Mouse (Mus musculus): Measurements from ENCODE around the gene Scn4a. TPM values are rescaled to one million over a fixed set of nuclear protein-coding genes. Genes with fewer than 3 reads are reported as not detected.

Gene Scn4a
- polyA plus RNA-seq, 1 experiment from 2014 or later = not detected

- 92% methylated on average over 8 of the region's 8 CpGs for WGBS
- Histone ChIP-seq H3K9me3 (no peaks in the 10 kb centered on the region), H3K4me1 (peaks cover 35% of the 10 kb centered on the region), H3K4me3 (no peak overlapping the region), H3K27me3 (ENCODE audit: poor library complexity, severe bottlenecking) (no peaks in the 10 kb centered on the region), H3K27ac (no peak overlapping the region), H3K36me3 (replicated peaks) (no peaks in the 10 kb centered on the region)
- no peak for DNase-seq (ENCODE audit: extremely low spot score, low spot score)
Observed at GRCm38 (mm10) chr11:106326475-106326874, 26.6 kb downstream of the Scn4a start.

- Histone ChIP-seq H3K4me1 (peaks cover 35% of the 10 kb centered on the region), H3K27me3 (ENCODE audit: poor library complexity, severe bottlenecking) (no peaks in the 10 kb centered on the region), H3K4me3 (no peak overlapping the region), H3K27ac (peak overlapping the region; percentile 11; the same call in 1 of the 2 replicates), H3K9me3 (no peaks in the 10 kb centered on the region), H3K36me3 (replicated peaks) (no peaks in the 10 kb centered on the region)
- WGBS = 77% methylated on average over 8 of the region's 8 CpGs
- peak; percentile 36 for DNase-seq (ENCODE audit: extremely low spot score, low spot score)
Observed at GRCm38 (mm10) chr11:106325566-106326206, 27.4 kb downstream of the Scn4a start.

GRCm38 (mm10) chr11:106324858-106325257, 28.2 kb downstream of the Scn4a start:
- Histone ChIP-seq H3K27me3 (ENCODE audit: poor library complexity, severe bottlenecking) (no peaks in the 10 kb centered on the region), H3K27ac (peak overlapping the region; percentile 22)
- WGBS = 64% methylated on average over 5 of the region's 5 CpGs

GRCm38 (mm10) chr11:106318406-106319366, 34.4 kb downstream of the Scn4a start:
- Histone ChIP-seq H3K36me3 (replicated peaks) (no peaks in the 10 kb centered on the region), H3K27me3 (ENCODE audit: poor library complexity, severe bottlenecking) (no peaks in the 10 kb centered on the region), H3K4me1 (peaks cover 30% of the 10 kb centered on the region), H3K4me3 (no peak overlapping the region), H3K27ac (no peak overlapping the region), H3K9me3 (no peaks in the 10 kb centered on the region)
- DNase-seq (ENCODE audit: extremely low spot score, low spot score) = no peak
- WGBS = 79% methylated on average over 21 of the region's 21 CpGs

More at GRCm38 (mm10) chr11:106324858-106325257, 28.2 kb downstream of the Scn4a start:
- no peaks in the 10 kb centered on the region for H3K9me3 ChIP-seq
- H3K36me3 ChIP-seq (replicated peaks) = no peaks in the 10 kb centered on the region
- no peak for DNase-seq (ENCODE audit: extremely low spot score, low spot score)
- H3K4me1 ChIP-seq = peaks cover 35% of the 10 kb centered on the region
- H3K4me3 ChIP-seq = no peak overlapping the region

GRCm38 (mm10) chr11:106317801-106318200, 35.3 kb downstream of the Scn4a start:
- H3K27me3 ChIP-seq (ENCODE audit: poor library complexity, severe bottlenecking) = no peaks in the 10 kb centered on the region
- H3K4me3 ChIP-seq = no peak overlapping the region
- H3K27ac ChIP-seq = no peak overlapping the region
- WGBS = 89% methylated on average over 7 of the region's 7 CpGs
- H3K36me3 ChIP-seq (replicated peaks) = no peaks in the 10 kb centered on the region
- H3K9me3 ChIP-seq = no peaks in the 10 kb centered on the region
- DNase-seq (ENCODE audit: extremely low spot score, low spot score) = no peak
- peaks cover 38% of the 10 kb centered on the region for H3K4me1 ChIP-seq

GRCm38 (mm10) chr11:106316416-106316815, 36.7 kb downstream of the Scn4a start:
- WGBS = 67% methylated on average over 1 of the region's 1 CpGs
- Histone ChIP-seq H3K36me3 (replicated peaks) (no peaks in the 10 kb centered on the region), H3K27me3 (ENCODE audit: poor library complexity, severe bottlenecking) (no peaks in the 10 kb centered on the region), H3K9me3 (no peaks in the 10 kb centered on the region), H3K4me3 (no peak overlapping the region), H3K27ac (0 out of 2 replicates have a peak overlapping the region, but pooled peaks have one; percentile 20), H3K4me1 (peaks cover 38% of the 10 kb centered on the region)
- no peak for DNase-seq (ENCODE audit: extremely low spot score, low spot score)

- H3K27me3 ChIP-seq (ENCODE audit: poor library complexity, severe bottlenecking) = no peaks in the 10 kb centered on the region
- no peak within 1 kb of the TSS for H3K4me3 ChIP-seq
- H3K9me3 ChIP-seq = no peaks in the 10 kb centered on the region
- no peaks in the 10 kb centered on the region for H3K36me3 ChIP-seq (replicated peaks)
- H3K27ac ChIP-seq = peak within 1 kb of the TSS; percentile 51; the same call in 1 of the 2 replicates
- 75% methylated on average over 9 of the region's 9 CpGs for WGBS
- peaks cover 44% of the 10 kb centered on the region for H3K4me1 ChIP-seq
- no peak for DNase-seq (ENCODE audit: extremely low spot score, low spot score)
Observed at GRCm38 (mm10) chr11:106314333-106314812, 38.7 kb downstream of the Scn4a start, which contains the start of gene Cd79b. Cd79b (minus strand) TSS chr11:106314762.

- Histone ChIP-seq H3K9me3 (no peaks in the 10 kb centered on the region), H3K27ac (peak overlapping the region; percentile 51; the same call in 1 of the 2 replicates), H3K36me3 (replicated peaks) (no peaks in the 10 kb centered on the region), H3K4me1 (peaks cover 36% of the 10 kb centered on the region), H3K4me3 (no peak overlapping the region), H3K27me3 (ENCODE audit: poor library complexity, severe bottlenecking) (no peaks in the 10 kb centered on the region)
- 68% methylated on average over 5 of the region's 5 CpGs for WGBS
- no peak for DNase-seq (ENCODE audit: extremely low spot score, low spot score)
Observed at GRCm38 (mm10) chr11:106313533-106313932, 39.6 kb downstream of the Scn4a start.

GRCm38 (mm10) chr11:106310123-106310522, 43.0 kb downstream of the Scn4a start:
- 67% methylated on average over 5 of the region's 5 CpGs for WGBS
- Histone ChIP-seq H3K4me3 (no peak overlapping the region), H3K27me3 (ENCODE audit: poor library complexity, severe bottlenecking) (no peaks in the 10 kb centered on the region), H3K36me3 (replicated peaks) (no peaks in the 10 kb centered on the region), H3K4me1 (peaks cover 31% of the 10 kb centered on the region), H3K27ac (no peak overlapping the region), H3K9me3 (no peaks in the 10 kb centered on the region)
- no peak for DNase-seq (ENCODE audit: extremely low spot score, low spot score)

GRCm38 (mm10) chr11:106308162-106308561, 44.9 kb downstream of the Scn4a start:
- Histone ChIP-seq H3K9me3 (no peaks in the 10 kb centered on the region), H3K4me3 (no peak overlapping the region), H3K4me1 (peaks cover 15% of the 10 kb centered on the region), H3K36me3 (replicated peaks) (no peaks in the 10 kb centered on the region), H3K27ac (peak overlapping the region; percentile 48; the same call in 1 of the 2 replicates), H3K27me3 (ENCODE audit: poor library complexity, severe bottlenecking) (no peaks in the 10 kb centered on the region)
- no peak for DNase-seq (ENCODE audit: extremely low spot score, low spot score)
- 86% methylated on average over 11 of the region's 11 CpGs for WGBS

- peaks cover 12% of the 10 kb centered on the region for H3K4me1 ChIP-seq
- H3K27ac ChIP-seq = no peak overlapping the region
- DNase-seq (ENCODE audit: extremely low spot score, low spot score) = no peak
- no peaks in the 10 kb centered on the region for H3K9me3 ChIP-seq
- no peak overlapping the region for H3K4me3 ChIP-seq
- WGBS = 89% methylated on average over 5 of the region's 5 CpGs
- H3K36me3 ChIP-seq (replicated peaks) = no peaks in the 10 kb centered on the region
- no peaks in the 10 kb centered on the region for H3K27me3 ChIP-seq (ENCODE audit: poor library complexity, severe bottlenecking)
Observed at GRCm38 (mm10) chr11:106307432-106307831, 45.7 kb downstream of the Scn4a start.

- no peaks in the 10 kb centered on the region for H3K27me3 ChIP-seq (ENCODE audit: poor library complexity, severe bottlenecking)
- no peak overlapping the region for H3K4me3 ChIP-seq
- H3K4me1 ChIP-seq = peaks cover 12% of the 10 kb centered on the region
- no peak overlapping the region for H3K27ac ChIP-seq
- DNase-seq (ENCODE audit: extremely low spot score, low spot score) = no peak
- H3K9me3 ChIP-seq = no peaks in the 10 kb centered on the region
- 86% methylated on average over 9 of the region's 9 CpGs for WGBS
- no peaks in the 10 kb centered on the region for H3K36me3 ChIP-seq (replicated peaks)
Observed at GRCm38 (mm10) chr11:106306758-106307157, 46.3 kb downstream of the Scn4a start.

GRCm38 (mm10) chr11:106306065-106306385, 47.1 kb downstream of the Scn4a start:
- Histone ChIP-seq H3K4me3 (no peak overlapping the region), H3K36me3 (replicated peaks) (no peaks in the 10 kb centered on the region), H3K27ac (no peak overlapping the region), H3K4me1 (peaks cover 12% of the 10 kb centered on the region), H3K27me3 (ENCODE audit: poor library complexity, severe bottlenecking) (no peaks in the 10 kb centered on the region), H3K9me3 (no peaks in the 10 kb centered on the region)
- WGBS = 90% methylated on average over 3 of the region's 3 CpGs
- no peak for DNase-seq (ENCODE audit: extremely low spot score, low spot score)
